Mouse (Mus musculus): ENCODE data around the gene Gm49405.

Gene Gm49405

GRCm38 (mm10) chr19:3988066-3988465, 12.4 kb upstream of the Gm49405 start:
- no peak for DNase-seq

- DNase-seq = no peak
Measured at GRCm38 (mm10) chr19:3988750-3989149, 11.7 kb upstream of the Gm49405 start.

- DNase-seq = peak; percentile 27
Measured at GRCm38 (mm10) chr19:3990804-3991203, 9.6 kb upstream of the Gm49405 start.

GRCm38 (mm10) chr19:3991562-3991961, 8.9 kb upstream of the Gm49405 start:
- DNase-seq = no peak

GRCm38 (mm10) chr19:3991966-3992365, 8.5 kb upstream of the Gm49405 start:
- no peak for DNase-seq

- DNase-seq = no peak
Measured at GRCm38 (mm10) chr19:3992416-3992815, 8.0 kb upstream of the Gm49405 start, which contains the start of gene Tbx10. TSS of gene Tbx10 (plus strand) at chr19:3992752.

GRCm38 (mm10) chr19:3994932-3995331, 5.5 kb upstream of the Gm49405 start:
- no peak for DNase-seq

- no peak for DNase-seq
Measured at GRCm38 (mm10) chr19:3995505-3995904, 4.9 kb upstream of the Gm49405 start.

GRCm38 (mm10) chr19:3996106-3996505, 4.3 kb upstream of the Gm49405 start:
- no peak for DNase-seq

GRCm38 (mm10) chr19:3996747-3997146, 3.7 kb upstream of the Gm49405 start:
- DNase-seq = no peak

- DNase-seq = peak; percentile 21
Measured at GRCm38 (mm10) chr19:3997231-3997630, 3.2 kb upstream of the Gm49405 start.

GRCm38 (mm10) chr19:3998335-3998734, 2.1 kb upstream of the Gm49405 start:
- no peak for DNase-seq

- no peak for DNase-seq
Measured at GRCm38 (mm10) chr19:3999121-3999730, 1.2 kb upstream of the Gm49405 start.

- DNase-seq = no peak
Measured at GRCm38 (mm10) chr19:4000949-4001525, 611 bp downstream of the Gm49405 start.

- DNase-seq = no peak
Measured at GRCm38 (mm10) chr19:4001752-4002151, 1.3 kb downstream of the Gm49405 start.

- no peak for DNase-seq
Measured at GRCm38 (mm10) chr19:4003112-4003511, 2.7 kb downstream of the Gm49405 start, which contains the start of gene Doc2g. TSS of gene Doc2g (plus strand) at chr19:4003313.

GRCm38 (mm10) chr19:4003641-4004040, 3.2 kb downstream of the Gm49405 start:
- DNase-seq = no peak

GRCm38 (mm10) chr19:4004331-4004730, 3.9 kb downstream of the Gm49405 start:
- no peak for DNase-seq

- no peak for DNase-seq
Measured at GRCm38 (mm10) chr19:4005091-4005490, 4.7 kb downstream of the Gm49405 start.

- DNase-seq = no peak
Measured at GRCm38 (mm10) chr19:4005971-4006370, 5.5 kb downstream of the Gm49405 start.

GRCm38 (mm10) chr19:4011086-4011485, 10.7 kb downstream of the Gm49405 start:
- no peak for DNase-seq

- peak; percentile 100 for DNase-seq
Measured at GRCm38 (mm10) chr19:4012432-4013022, 12.1 kb downstream of the Gm49405 start, which contains the start of gene Ndufv1. TSS of gene Ndufv1 (minus strand) at chr19:4012806.

- DNase-seq = no peak
Measured at GRCm38 (mm10) chr19:4013066-4013465, 12.6 kb downstream of the Gm49405 start.

GRCm38 (mm10) chr19:4014802-4015201, 14.4 kb downstream of the Gm49405 start:
- peak; percentile 87 for DNase-seq

All from retina, postnatal 1 day (tissue).